Mouse (Mus musculus) ES-E14 (cell line): ENCODE results near the gene Cnksr3.

Experiments
- CHD2 ChIP-seq: IDR thresholded peaks from 2 replicates; pipeline ENCODE4 v1.6.1; 2014; ENCODE audit warnings: mild to moderate bottlenecking, low read depth, low read length, inconsistent platforms
- ZNF384 ChIP-seq: IDR thresholded peaks from 2 replicates; pipeline ENCODE4 v1.6.1; 2012; ENCODE audit warnings: low read depth, low read length, inconsistent platforms

DNA sequence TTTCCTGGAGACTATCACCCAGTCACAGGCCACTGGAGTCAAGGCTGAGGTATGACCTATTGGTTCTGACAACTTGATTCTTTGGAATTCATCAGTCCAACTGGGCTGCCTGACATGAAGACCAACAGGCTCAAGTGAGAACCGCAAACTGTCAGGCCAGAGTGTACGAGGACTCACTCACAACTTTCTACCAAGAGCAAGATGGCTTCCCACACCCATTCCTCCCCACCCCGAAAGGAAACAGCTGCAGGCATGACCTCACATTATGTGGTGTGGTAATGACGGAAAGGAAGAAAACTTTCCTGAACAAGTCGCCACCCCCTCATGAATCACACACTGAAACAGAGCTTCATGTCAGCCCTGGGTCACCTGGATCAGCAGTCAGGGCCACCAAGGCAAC is 66.4 kb downstream of the Cnksr3 start:
- TF ChIP-seq ZNF384 (no peak), CHD2 (no peak)
